In genomic region chr15:77848415-77849038, GRCm38 (mm10) we compare ENCODE assay signal across 20 mouse cellular contexts. TPM values are rescaled to one million over a fixed set of nuclear protein-coding genes. Genes with fewer than 3 reads are reported as not detected.
A peak's percentile ranks its signal among the peaks of the same experiment; 100 is the strongest.
DNase-seq lines count a peak whose midpoint lies in the region; ATAC-seq and TF ChIP-seq lines count a peak whose summit lies in the region.
"Had no signal": no experiment of that assay in that cellular context is flagged by ENCODE, and none has a peak within 500 bp of the region (broad histone marks: within the 10 kb centered on the region; RNA-seq: fewer than 3 reads in every experiment).

No protein-coding gene starts in this region.

- 76% methylated on average over 16 of the region's 16 CpGs for WGBS in intestine, embryonic 14.5 days
- WGBS in intestine, postnatal 0 days, result 75% methylated on average over 16 of the region's 16 CpGs
- WGBS in lung, embryonic 16.5 days, result 64% methylated on average over 16 of the region's 16 CpGs
- 70% methylated on average over 16 of the region's 16 CpGs for WGBS in lung, adult 2 months

- ATAC-seq in intestine, embryonic 14.5 days (replicated peaks; ENCODE audit: low FRiP score, low TSS enrichment, low read depth), result no peak
- ATAC-seq in intestine, postnatal 0 days, result no peak
- ATAC-seq in lung, embryonic 16.5 days (ENCODE audit: low read depth), result peak; percentile 23
- ATAC-seq: forebrain, embryonic 16.5 days; hindbrain, embryonic 16.5 days had no signal

- H3K9ac ChIP-seq in intestine, embryonic 14.5 days (ENCODE audit: low read length), result no peak overlapping the region
- no peak overlapping the region for H3K9ac ChIP-seq in intestine, postnatal 0 days (ENCODE audit: low read depth, low read length)
- H3K9ac ChIP-seq in lung, embryonic 16.5 days (ENCODE audit: low read length), result no peak overlapping the region
- H3K9ac ChIP-seq: limb, embryonic 12.5 days had no signal

- TF ChIP-seq CTCF in intestine, postnatal 0 days (IDR thresholded peaks at IDR 0.05; ENCODE audit: low read depth), result no peak
- no peak for TF ChIP-seq CTCF in lung, adult 2 months (IDR thresholded peaks at IDR 0.05; ENCODE audit: insufficient read depth, low read length)
- no peak for TF ChIP-seq CTCF in E14TG2a.4 (conservative IDR thresholded peaks at IDR 0.05; ENCODE audit: low read length)

- H3K4me3 ChIP-seq in intestine, embryonic 14.5 days (ENCODE audit: low read depth, low read length), result no peak overlapping the region
- H3K4me3 ChIP-seq in intestine, postnatal 0 days (ENCODE audit: low read depth, low read length), result no peak overlapping the region
- H3K4me3 ChIP-seq in lung, embryonic 16.5 days (ENCODE audit: low read length), result no peak overlapping the region
- H3K4me3 ChIP-seq in lung, adult 2 months (replicated peaks; ENCODE audit: extremely low read depth, low read depth, low read length), result no peak overlapping the region
- H3K4me3 ChIP-seq in E14TG2a.4 (replicated peaks; ENCODE audit: low read length), result peak overlapping the region; percentile 27; the same call in 1 of the 2 replicates
- H3K4me3 ChIP-seq: limb, embryonic 12.5 days; midbrain, embryonic 10.5 days had no signal

- TF ChIP-seq POLR2A in lung, adult 2 months (IDR thresholded peaks at IDR 0.05; ENCODE audit: borderline replicate concordance, extremely low read depth, low read depth, low read length), result no peak

- no peak overlapping the region for H3K4me2 ChIP-seq in intestine, embryonic 14.5 days (ENCODE audit: low read length)
- no peak overlapping the region for H3K4me2 ChIP-seq in intestine, postnatal 0 days (replicated peaks; ENCODE audit: low read depth)
- no peak overlapping the region; the same call in 1 of the 2 replicates for H3K4me2 ChIP-seq in lung, embryonic 16.5 days (ENCODE audit: low read depth, low read length)
- H3K4me2 ChIP-seq: heart, embryonic 11.5 days; limb, embryonic 12.5 days had no signal

- H3K36me3 ChIP-seq in intestine, embryonic 14.5 days (ENCODE audit: control insufficient read depth, insufficient read depth, low read length), result no peaks in the 10 kb centered on the region
- no peaks in the 10 kb centered on the region for H3K36me3 ChIP-seq in intestine, postnatal 0 days (ENCODE audit: control insufficient read depth, insufficient read depth)
- no peaks in the 10 kb centered on the region for H3K36me3 ChIP-seq in lung, embryonic 16.5 days (ENCODE audit: control insufficient read depth, insufficient read depth, low read length)
- H3K36me3 ChIP-seq in E14TG2a.4 (ENCODE audit: insufficient read depth, low read length), result no peaks in the 10 kb centered on the region
- H3K36me3 ChIP-seq: limb, embryonic 12.5 days; midbrain, embryonic 10.5 days had no signal

- DNase-seq in intestine, embryonic 14.5 days (ENCODE audit: low spot score), result no peak
- no peak for DNase-seq in lung, adult 2 months
- DNase-seq in fibroblast of lung, adult 2 months (ENCODE audit: low read depth), result peak; percentile 77
- DNase-seq in testis, postnatal 10 days (ENCODE audit: low spot score), result no peak
- no peak for DNase-seq in spleen, adult 18-20 months
- DNase-seq: adrenal gland, adult 2 months; B cell, adult 2 months; cerebellum, adult 11 months; cerebellum, postnatal 14 days; embryo, embryonic 11 days; heart, postnatal 36 days; kidney, adult 8-10 months had no signal

- no peaks in the 10 kb centered on the region for H3K4me1 ChIP-seq in intestine, embryonic 14.5 days (replicated peaks; ENCODE audit: control insufficient read depth, insufficient read depth, low read length)
- no peaks in the 10 kb centered on the region for H3K4me1 ChIP-seq in intestine, postnatal 0 days (replicated peaks; ENCODE audit: control insufficient read depth, insufficient read depth, low read length)
- peaks cover 20% of the 10 kb centered on the region; the same call in 1 of the 2 replicates for H3K4me1 ChIP-seq in lung, embryonic 16.5 days (replicated peaks; ENCODE audit: control insufficient read depth, insufficient read depth, low read length)
- peaks cover 15% of the 10 kb centered on the region; the same call in 1 of the 2 replicates for H3K4me1 ChIP-seq in lung, adult 2 months (ENCODE audit: control insufficient read depth, insufficient read depth, low read length)
- peaks cover 82% of the 10 kb centered on the region for H3K4me1 ChIP-seq in E14TG2a.4 (replicated peaks; ENCODE audit: low read depth, low read length)
- H3K4me1 ChIP-seq: midbrain, embryonic 10.5 days had no signal

- H3K27me3 ChIP-seq in intestine, embryonic 14.5 days (replicated peaks; ENCODE audit: control insufficient read depth, insufficient read depth, low read length), result no peaks in the 10 kb centered on the region
- no peaks in the 10 kb centered on the region for H3K27me3 ChIP-seq in intestine, postnatal 0 days (replicated peaks; ENCODE audit: control insufficient read depth, insufficient read depth, low read length)
- H3K27me3 ChIP-seq in lung, embryonic 16.5 days (ENCODE audit: control insufficient read depth, insufficient read depth, low read depth, low read length), result no peaks in the 10 kb centered on the region
- no peaks in the 10 kb centered on the region for H3K27me3 ChIP-seq in E14TG2a.4 (ENCODE audit: insufficient read depth, low read length)
- H3K27me3 ChIP-seq: limb, embryonic 12.5 days had no signal

- no peaks in the 10 kb centered on the region for H3K9me3 ChIP-seq in intestine, embryonic 14.5 days (ENCODE audit: control insufficient read depth, low read length)
- H3K9me3 ChIP-seq in intestine, postnatal 0 days (ENCODE audit: control insufficient read depth), result no peaks in the 10 kb centered on the region
- H3K9me3 ChIP-seq in lung, embryonic 16.5 days (ENCODE audit: control insufficient read depth, low read length), result no peaks in the 10 kb centered on the region
- no peaks in the 10 kb centered on the region for H3K9me3 ChIP-seq in E14TG2a.4 (ENCODE audit: low read length)
- H3K9me3 ChIP-seq: limb, embryonic 12.5 days; midbrain, embryonic 10.5 days had no signal

- H3K27ac ChIP-seq in intestine, embryonic 14.5 days (ENCODE audit: low read depth), result peak overlapping the region; percentile 18; the same call in 1 of the 2 replicates
- H3K27ac ChIP-seq in intestine, postnatal 0 days (ENCODE audit: low read depth, low read length), result no peak overlapping the region
- peak overlapping the region; percentile 82 for H3K27ac ChIP-seq in lung, embryonic 16.5 days (ENCODE audit: low read length)
- H3K27ac ChIP-seq: limb, embryonic 12.5 days; midbrain, embryonic 10.5 days had no signal

RNA-seq across cellular contexts. Expression of gene Myh9, which starts 6.6 kb away (rescaled TPM):
- polyA plus RNA-seq in intestine, embryonic 14.5 days (2014; fragmentation: Nextera tagmentation; extraction: Ambion mirVana), result 67.9 and 72.2 TPM in 2 replicates
- 25.7 and 27.7 TPM in 2 replicates for polyA plus RNA-seq in intestine, postnatal 0 days (2015; fragmentation: Nextera tagmentation; extraction: Ambion mirVana)
- 71.7 and 77.6 TPM in 2 replicates for polyA plus RNA-seq in lung, embryonic 16.5 days (2015; fragmentation: Nextera tagmentation; extraction: Ambion mirVana)
- 133 and 162 TPM in 2 replicates for polyA plus RNA-seq in lung, adult 2 months (2012; rRNA removed)
